Mouse (Mus musculus): ENCODE results near the gene Dcaf5. TPM values are rescaled to one million over a fixed set of nuclear protein-coding genes. Genes with fewer than 3 reads are reported as not detected.

Dcaf5 gene
- 39.9 to 53.0 TPM (median 45.6 TPM) in 4 replicates for total RNA-seq (2023; ENCODE audit: inconsistent age)

GRCm38 (mm10) chr12:80436336-80436976, at the start of gene Dcaf5:
Gene Dcaf5, minus strand, starts transcription at chr12:80436601.

GRCm38 (mm10) chr12:80462942-80463651, 26.7 kb upstream of the Dcaf5 start, which contains the start of gene Exd2:
Gene Exd2, plus strand, starts transcription at chr12:80463095.

Other genes starting within 250 kb of the Dcaf5 start
- 4.7 to 9.0 TPM (median 7.6 TPM) in 4 replicates for gene Actn1, start 176.2 kb downstream of the Dcaf5 start, total RNA-seq (2023; ENCODE audit: inconsistent age)
- 26.7 to 48.4 TPM (median 43.6 TPM) in 4 replicates for gene Exd2, start 26.5 kb upstream of the Dcaf5 start, total RNA-seq (2023; ENCODE audit: inconsistent age)
- gene Galnt16, start 81.7 kb upstream of the Dcaf5 start, total RNA-seq (2023; ENCODE audit: inconsistent age) = not detected in 4 replicates
- 25.5 to 31.6 TPM (median 27.5 TPM) in 4 replicates for gene Slc39a9, start 207.3 kb upstream of the Dcaf5 start, total RNA-seq (2023; ENCODE audit: inconsistent age)
- gene Erh, start 207.7 kb upstream of the Dcaf5 start, total RNA-seq (2023; ENCODE audit: inconsistent age) = 70.5 to 74.9 TPM (median 72.0 TPM) in 4 replicates

Data from B cell, adult (primary cell).